Mouse (Mus musculus) layer of hippocampus, adult 8-10 months (tissue): ENCODE data around the gene Epha7. TPM values are rescaled to one million over a fixed set of nuclear protein-coding genes. Genes with fewer than 3 reads are reported as not detected.

Source experiments
- DNase-seq, 2 experiments: peaks; one replicate each; pipeline ENCODE4 v3.0.0; 2022; ENCODE audit warnings: low spot score in 2 of 2
- total RNA-seq, 4 experiments: library from RNA; stranded (reverse); gene quantifications; 2 replicates each; pipeline ENCODE4 v1.2.4; 2022

The Epha7 gene
- total RNA-seq = 100 to 1,000 TPM; 158 to 195 (median 166) TPM

DNA sequence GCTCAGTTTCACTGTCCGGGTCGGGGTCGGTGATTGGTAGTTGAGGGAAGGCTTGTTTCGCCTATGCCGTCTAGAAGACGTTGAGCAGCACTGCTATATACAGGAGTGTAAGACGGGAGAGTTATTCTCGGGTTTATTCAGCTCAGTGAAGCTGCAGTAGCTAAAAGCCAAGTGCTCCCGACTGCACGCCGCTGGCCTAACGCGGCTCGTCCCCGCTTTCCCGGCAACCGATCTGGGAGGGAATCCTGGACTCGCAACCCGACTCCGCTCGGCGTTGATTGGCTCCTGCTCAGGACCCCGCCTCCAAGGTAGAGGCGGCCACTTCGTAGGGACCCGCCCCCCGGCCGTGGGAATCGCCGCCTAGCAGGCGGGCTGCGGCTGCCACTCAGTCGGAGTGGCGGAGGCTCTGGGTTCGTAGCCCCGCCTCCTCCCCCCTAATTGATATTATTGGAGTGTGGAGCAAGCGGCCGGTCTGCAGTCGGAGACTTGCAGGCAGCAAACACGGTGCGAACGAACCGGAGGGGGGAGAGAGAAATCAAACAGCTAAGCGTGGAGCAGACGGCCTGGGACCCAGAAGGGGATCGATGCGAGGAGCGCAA is at the start of gene Epha7:
Gene Epha7, plus strand, starts transcription at position 441 of the 599 bp plus-strand sequence.
- DNase-seq = peak; percentile 94 to 95

- no peak for DNase-seq
Observed at GRCm38 (mm10) chr4:28783961-28784360, 29.0 kb upstream of the Epha7 start.

DNA sequence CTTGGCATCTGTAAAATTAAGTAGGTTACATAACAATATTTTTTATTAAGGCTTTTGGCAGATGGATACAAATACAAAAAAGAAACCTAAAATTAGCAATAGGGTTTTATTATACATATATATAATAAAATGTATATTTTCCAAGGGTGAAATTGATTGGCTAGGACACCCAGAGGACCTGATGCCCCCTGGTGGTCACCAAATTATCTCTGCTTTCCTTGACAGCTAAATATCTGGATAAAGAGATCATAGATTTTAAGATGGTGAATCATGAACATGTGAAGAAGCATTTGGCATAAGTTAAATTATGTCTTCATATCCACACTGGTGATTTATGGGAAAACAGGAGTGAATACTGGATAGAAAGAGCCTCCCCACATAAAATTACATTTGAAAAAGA is 4.1 kb upstream of the Epha7 start:
- peak in 1 of 2 experiments; percentile 25 for DNase-seq

DNA sequence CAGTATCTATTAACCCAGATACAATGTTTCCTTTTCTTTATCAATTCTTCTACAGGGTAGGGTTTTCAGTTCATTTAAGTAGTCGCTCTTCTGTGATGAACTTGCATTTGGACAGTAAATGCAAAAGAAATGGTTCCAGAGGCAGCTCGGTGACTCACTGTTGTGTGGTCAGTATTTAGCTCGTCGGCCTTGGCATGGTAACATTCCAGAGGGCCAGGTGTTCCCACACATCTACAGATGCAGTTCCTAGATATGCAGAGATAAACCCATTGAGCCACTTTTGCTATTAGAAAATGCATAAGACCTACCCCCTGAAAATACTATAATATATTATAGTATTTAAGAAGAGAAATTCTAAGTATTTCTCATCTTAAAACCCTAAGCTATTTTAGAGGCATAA is 3.2 kb upstream of the Epha7 start:
- DNase-seq = no peak

DNA sequence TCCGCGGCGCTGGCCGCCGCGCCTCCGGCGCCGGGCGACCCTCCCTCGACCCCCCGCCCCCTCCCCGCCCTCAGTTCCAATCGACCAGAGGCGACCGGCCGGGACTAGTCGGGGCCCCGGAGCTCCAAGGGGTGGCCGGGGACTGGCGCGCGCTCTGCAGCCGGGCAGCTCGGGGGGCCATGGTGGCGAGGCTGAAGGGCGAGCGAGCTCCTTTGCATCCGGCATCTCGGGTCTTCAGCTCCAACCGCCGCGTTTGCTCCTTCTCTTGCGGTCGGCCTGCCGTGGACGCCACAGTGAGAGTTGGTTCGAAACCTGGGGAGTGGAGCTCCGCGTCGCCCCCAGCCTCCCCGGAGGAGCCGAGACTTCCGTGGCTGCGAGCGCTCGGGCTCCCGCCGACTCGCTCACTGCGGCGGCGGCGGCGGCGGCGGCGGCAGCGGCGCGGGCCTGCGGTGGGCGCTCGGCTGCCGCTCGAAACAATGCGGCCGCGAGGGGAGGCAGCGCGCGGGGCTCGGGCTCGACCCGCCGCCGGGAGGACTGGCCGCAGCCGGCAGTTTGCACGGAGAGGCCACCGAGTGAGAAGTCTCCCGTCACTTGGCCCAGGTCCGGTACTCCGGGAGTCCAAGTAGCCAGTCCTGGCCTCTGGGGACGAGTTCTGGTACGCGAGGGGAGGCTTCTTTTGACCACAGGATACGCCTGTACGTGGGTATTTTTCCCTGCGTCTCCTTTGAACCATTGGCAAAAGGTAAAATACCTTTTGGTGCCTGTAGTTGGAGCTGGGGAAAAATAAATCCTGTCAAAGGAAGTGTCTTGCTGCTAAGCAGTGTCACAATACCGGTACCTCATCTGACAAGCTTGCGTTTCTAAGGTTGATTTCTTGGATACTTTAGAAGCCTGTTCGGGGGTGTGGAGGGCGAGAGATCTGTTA is 882 bp downstream of the Epha7 start:
- peak; percentile 15 to 34 for DNase-seq

DNA sequence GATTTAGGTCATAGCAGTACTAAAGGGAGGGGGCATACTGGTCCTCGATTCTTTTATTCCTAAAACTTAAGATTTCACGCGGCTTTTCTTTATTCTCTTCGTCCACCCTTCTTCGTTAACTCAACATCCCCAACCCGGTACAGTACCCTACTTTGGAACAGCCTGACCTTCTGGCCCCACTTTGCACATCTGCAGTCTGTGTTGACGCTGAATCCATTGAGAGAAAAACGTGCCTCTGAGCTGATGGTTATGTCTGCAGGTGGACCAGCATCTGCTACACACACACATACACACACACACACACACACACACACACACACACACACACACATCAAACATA is 1.5 kb downstream of the Epha7 start:
- peak in 1 of 2 experiments; percentile 5 for DNase-seq

DNA sequence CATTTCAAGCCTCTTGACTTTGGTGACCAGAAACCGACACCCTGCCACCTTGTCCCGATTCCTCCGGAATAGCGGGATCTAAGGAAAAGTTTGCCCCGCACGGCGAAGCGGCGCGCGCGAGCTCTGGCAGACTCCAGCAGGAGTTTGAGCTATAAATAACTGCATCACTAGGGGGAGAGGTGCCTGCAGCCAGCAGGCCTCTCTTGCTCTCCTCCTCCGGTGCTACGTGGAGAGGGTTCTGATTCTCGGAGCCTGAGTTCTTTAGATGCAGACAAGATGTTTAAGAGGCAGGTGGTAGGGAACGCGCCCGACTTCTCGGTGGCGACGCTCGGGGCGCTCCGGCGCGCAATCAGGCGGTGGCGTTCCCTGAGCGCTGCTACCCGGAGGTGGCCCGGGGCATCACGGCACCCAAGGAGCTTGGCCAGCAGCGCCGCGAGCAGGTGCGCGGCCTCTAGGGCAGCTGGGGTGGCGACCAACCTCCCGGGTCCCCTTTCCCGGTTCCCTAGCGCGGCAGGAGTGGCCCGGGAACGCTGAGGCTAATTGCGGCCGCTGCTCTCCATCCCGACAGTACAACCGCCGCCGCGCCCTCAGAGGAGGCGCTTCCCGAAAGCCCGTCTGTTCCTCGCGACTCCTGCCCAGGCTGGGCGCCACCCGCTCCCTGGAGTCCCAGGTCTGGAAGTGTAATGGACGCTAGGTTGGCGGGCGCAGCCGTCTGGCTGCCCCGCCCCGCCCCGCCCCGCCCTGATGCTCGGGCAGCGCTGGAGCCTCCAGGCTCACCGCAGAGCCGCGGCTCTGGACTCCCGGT is 2.1 kb downstream of the Epha7 start:
- DNase-seq = peak; percentile 35 to 49

DNA sequence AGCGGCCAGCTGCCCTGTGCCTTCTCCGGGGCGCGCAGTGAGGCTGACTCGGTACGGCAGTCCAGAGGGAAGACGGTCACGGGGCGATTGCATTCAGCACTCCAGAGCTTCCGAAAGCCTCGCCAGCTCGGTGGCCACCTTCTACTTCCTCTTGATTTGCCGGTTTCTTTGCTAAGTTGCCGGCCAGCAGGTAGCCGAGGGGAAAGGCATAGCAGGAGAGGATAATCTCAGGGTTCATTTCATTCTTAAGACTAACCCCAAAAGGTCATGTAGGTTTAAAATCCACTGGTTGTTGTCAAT is 2.6 kb downstream of the Epha7 start:
- DNase-seq = peak in 1 of 2 experiments; percentile 20

DNA sequence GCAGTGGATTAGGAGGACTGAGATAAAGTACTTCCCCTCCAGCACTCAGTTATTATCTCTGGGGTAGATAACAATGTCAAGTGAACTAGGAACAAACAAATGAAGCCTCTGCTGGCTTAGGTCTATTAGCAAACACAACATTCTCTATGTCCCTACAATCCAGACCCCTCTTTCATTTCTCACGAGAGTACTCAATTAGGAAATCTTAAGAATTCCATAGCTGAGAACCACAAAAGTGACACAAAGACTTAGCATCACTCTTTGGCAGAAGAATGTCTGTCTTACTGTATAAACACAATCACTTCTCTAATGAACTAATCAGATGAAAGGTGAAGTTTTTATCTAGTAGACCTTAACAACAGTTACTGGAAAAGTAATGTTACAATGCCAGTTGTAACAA is 10.7 kb downstream of the Epha7 start:
- no peak for DNase-seq

- no peak for DNase-seq
Observed at GRCm38 (mm10) chr4:28824616-28825015, 11.7 kb downstream of the Epha7 start.

DNA sequence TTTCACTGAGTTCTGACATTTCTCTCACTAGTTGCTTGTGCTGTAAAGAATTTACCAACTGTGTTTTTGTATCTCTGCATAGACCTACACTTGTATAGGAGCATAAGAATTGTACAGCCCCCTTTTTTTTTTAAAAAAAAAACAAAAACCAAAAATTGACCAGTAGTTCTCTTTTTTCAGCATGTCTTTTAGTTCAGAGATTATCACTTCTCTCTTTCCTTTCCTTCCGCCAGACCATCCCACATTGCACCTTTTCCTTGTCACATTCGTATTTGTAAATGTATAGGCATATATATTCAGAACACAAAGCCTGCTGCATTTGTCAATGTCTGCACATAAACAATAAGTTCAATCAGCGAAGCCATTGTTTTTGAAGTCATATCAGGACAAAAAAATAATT is 24.7 kb downstream of the Epha7 start:
- no peak for DNase-seq

- no peak for DNase-seq
Observed at GRCm38 (mm10) chr4:28846311-28846710, 33.4 kb downstream of the Epha7 start.

DNA sequence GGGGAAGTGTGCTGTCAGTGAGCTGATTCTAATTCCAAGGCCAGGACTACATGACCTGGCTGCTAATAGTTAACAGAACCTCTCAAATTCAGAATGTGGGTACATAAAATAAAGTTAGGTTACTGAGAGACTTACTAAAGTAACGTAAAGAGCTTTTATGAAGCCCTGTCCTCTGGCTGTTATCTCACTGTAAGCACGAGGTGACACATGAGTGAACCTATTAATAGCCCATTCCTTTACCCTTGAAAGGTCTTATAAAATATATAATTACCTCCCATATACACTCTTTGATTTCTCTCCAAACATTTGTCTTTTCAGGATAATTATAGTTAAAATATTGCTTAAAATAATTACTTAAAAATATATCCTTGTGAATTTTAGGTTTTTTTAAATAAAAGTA is 37.5 kb downstream of the Epha7 start:
- no peak for DNase-seq

DNA sequence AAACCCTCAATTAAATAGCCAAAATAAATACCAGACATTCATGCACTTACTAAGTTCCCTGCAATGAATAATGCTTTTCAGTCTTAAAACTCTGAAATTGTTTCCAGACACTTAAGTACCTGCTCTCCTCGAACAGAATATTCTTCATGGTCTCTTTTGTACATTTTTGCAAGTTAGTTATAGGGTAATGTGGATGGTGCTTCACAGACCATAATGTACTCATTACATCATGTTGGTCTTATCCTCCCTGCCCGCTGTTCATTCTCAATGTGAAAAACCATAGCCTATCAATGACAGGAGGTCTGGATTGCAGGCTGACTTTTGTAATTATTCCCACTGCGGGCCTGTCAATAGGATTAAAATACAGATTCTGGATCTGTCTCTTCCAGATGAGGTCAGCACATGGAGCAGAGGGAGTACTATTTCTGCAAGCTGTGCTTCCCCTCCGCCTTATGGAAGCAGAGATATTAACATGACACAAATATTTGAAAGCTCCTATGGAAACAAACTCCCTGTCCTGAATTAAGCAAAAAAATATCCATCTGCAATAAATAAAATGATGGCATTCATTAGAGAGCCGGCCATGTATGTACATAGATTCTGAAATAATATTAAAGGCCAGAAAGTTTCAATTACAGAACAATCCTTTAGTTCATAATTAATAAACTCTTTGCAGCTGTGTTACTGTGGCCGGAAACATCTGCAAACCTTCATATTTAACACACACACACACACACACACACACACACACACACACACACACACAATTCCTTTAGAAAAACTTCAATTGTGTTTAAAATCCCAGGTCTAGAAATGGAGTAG is 50.1 kb downstream of the Epha7 start:
- peak in 1 of 2 experiments; percentile 25 for DNase-seq

GRCm38 (mm10) chr4:28866411-28866810 is 53.5 kb downstream of the Epha7 start:
- DNase-seq = no peak

- DNase-seq = no peak
Observed at GRCm38 (mm10) chr4:28871615-28872014, 58.7 kb downstream of the Epha7 start.

GRCm38 (mm10) chr4:28881271-28882044 is 68.5 kb downstream of the Epha7 start:
- no peak for DNase-seq

- no peak for DNase-seq
Observed at GRCm38 (mm10) chr4:28889630-28890029, 76.7 kb downstream of the Epha7 start.

- DNase-seq = no peak
Observed at GRCm38 (mm10) chr4:28890102-28890501, 77.2 kb downstream of the Epha7 start.

DNA sequence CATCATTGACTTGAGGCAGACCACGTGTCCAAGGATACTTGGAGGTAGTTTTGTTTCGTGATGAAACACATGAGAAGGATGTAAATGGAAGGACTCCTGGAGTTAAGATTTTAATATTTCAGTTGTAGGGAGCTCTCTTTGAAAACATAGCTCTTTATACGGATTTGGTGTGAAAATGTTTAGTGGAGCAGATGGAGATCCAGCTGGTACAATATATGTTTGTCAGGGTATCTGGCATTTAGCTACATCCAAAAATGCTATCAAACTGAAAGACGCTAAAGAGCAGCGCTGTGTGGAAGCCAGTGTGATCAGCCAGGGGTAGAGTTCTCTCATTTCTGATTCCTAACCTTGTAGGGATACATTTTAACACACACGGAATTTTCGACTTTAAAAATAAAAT is 82.5 kb downstream of the Epha7 start:
- peak; percentile 53 for DNase-seq

GRCm38 (mm10) chr4:28899373-28899772 is 86.4 kb downstream of the Epha7 start:
- DNase-seq = no peak
